Mouse (Mus musculus) limb, embryonic 13.5 days (tissue): Measurements from ENCODE around the gene Sprr2k. TPM values are rescaled to one million over a fixed set of nuclear protein-coding genes. Genes with fewer than 3 reads are reported as not detected.

Experiments
- ATAC-seq: fragments of 200-750 bp; cut with Nextera tagmentation; 2 replicates; pipeline ENCODE4 v1.8.0; 2017; ENCODE audit warnings: low read depth, moderate number of reproducible peaks, moderate TSS enrichment; ENCODE audit not compliant: low FRiP score
- H3K27ac ChIP-seq: fragments of 300-500 bp; sonication (generic); 2 replicates; pipeline ENCODE4 v1.5.1; 2015; ENCODE audit warnings: inconsistent platforms, mild to moderate bottlenecking, moderate library complexity
- H3K27me3 ChIP-seq: fragments of 300-500 bp; sonication (generic); 2 replicates; pipeline ENCODE4 v1.6.1; 2015; ENCODE audit warnings: mild to moderate bottlenecking, inconsistent platforms
- H3K36me3 ChIP-seq: fragments of 300-500 bp; sonication (generic); 2 replicates; pipeline ENCODE4 v1.6.1; 2015; ENCODE audit warnings: inconsistent platforms, mild to moderate bottlenecking, moderate library complexity
- H3K4me1 ChIP-seq: fragments of 300-500 bp; sonication (generic); 2 replicates; pipeline ENCODE4 v1.6.1; 2015; ENCODE audit warnings: inconsistent platforms
- H3K4me2 ChIP-seq: fragments of 300-500 bp; sonication (generic); replicated peaks from 2 replicates; pipeline ENCODE4 v1.6.1; 2015; ENCODE audit warnings: inconsistent platforms, mild to moderate bottlenecking, moderate library complexity
- H3K4me3 ChIP-seq: fragments of 300-500 bp; sonication (generic); 2 replicates; pipeline ENCODE4 v1.5.1; 2015; ENCODE audit warnings: moderate library complexity, mild to moderate bottlenecking, inconsistent platforms
- H3K9ac ChIP-seq: fragments of 300-500 bp; sonication (generic); 2 replicates; pipeline ENCODE4 v1.6.1; 2015; ENCODE audit warnings: mild to moderate bottlenecking, inconsistent platforms
- H3K9me3 ChIP-seq: fragments of 300-500 bp; sonication (generic); 2 replicates; pipeline ENCODE4 v1.6.1; 2016; ENCODE audit warnings: inconsistent platforms
- WGBS: fragments of 180-500 bp; shearing (Covaris S2); methylation state at CpG from one replicate; pipeline ENCODE4 v1.1.7; 2015; 5-methylcytosine and 5-hydroxymethylcytosine counted together
- polyA plus RNA-seq: library from polyadenylated mRNA; unstranded; fragments of >200 nt; fragmentation: Nextera tagmentation; extraction: Ambion mirVana; gene quantifications from 2 replicates; pipeline ENCODE4 v1.2.1, GENCODE M21; 2015

The Sprr2k gene
- not detected in 2 replicates for polyA plus RNA-seq

DNA sequence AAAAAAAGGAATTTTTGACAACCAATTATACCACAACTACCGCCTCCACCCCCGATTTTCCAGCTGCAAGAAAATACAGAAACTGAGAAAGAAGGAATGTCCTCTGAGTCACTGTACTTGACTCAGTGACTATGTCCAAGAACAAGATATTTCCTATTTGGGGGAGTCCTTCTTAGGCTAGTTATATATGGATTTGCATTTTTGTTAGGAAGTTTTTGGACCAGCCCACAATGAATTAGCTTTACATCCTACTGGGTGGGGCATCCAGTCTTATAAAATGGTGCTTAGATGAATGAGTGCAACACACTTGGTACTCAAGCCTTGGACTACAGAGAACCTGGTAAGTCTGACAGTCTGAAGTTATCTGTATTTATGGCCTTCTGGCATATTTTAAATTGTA is at the start of gene Sprr2k:
TSS of gene Sprr2k (plus strand) at position 301 of the 400 bp plus-strand sequence.
- Histone ChIP-seq H3K27ac (no peak within 1 kb of the TSS), H3K4me3 (no peak within 1 kb of the TSS), H3K9ac (no peak within 1 kb of the TSS), H3K4me2 (no peak within 1 kb of the TSS), H3K27me3 (no peaks in the 10 kb centered on the region), H3K9me3 (no peaks in the 10 kb centered on the region), H3K4me1 (no peaks in the 10 kb centered on the region), H3K36me3 (no peaks in the 10 kb centered on the region)
- 90% methylated on average over 2 of the region's 2 CpGs for WGBS
- no peak for ATAC-seq

GRCm38 (mm10) chr3:92385385-92385784 is 47.0 kb upstream of the Sprr2k start, which contains the start of gene Sprr2h:
Gene Sprr2h (plus strand): TSS chr3:92385685.
- Histone ChIP-seq H3K4me2 (no peak within 1 kb of the TSS), H3K27me3 (no peaks in the 10 kb centered on the region), H3K9ac (no peak within 1 kb of the TSS), H3K4me3 (no peak within 1 kb of the TSS), H3K36me3 (no peaks in the 10 kb centered on the region), H3K9me3 (no peaks in the 10 kb centered on the region), H3K27ac (no peak within 1 kb of the TSS), H3K4me1 (no peaks in the 10 kb centered on the region)
- 63% methylated on average over 1 of the region's 1 CpGs for WGBS
- no peak for ATAC-seq

- H3K4me2 ChIP-seq, result no peak overlapping the region
- H3K4me3 ChIP-seq, result no peak overlapping the region
- 53% methylated on average over 1 of the region's 1 CpGs for WGBS
- H3K27me3 ChIP-seq, result no peaks in the 10 kb centered on the region
- no peaks in the 10 kb centered on the region for H3K36me3 ChIP-seq
- ATAC-seq, result no peak
- no peak overlapping the region for H3K27ac ChIP-seq
- no peak overlapping the region for H3K9ac ChIP-seq
- no peaks in the 10 kb centered on the region for H3K9me3 ChIP-seq
- no peaks in the 10 kb centered on the region for H3K4me1 ChIP-seq
Observed at GRCm38 (mm10) chr3:92394301-92394700, 38.1 kb upstream of the Sprr2k start.

DNA sequence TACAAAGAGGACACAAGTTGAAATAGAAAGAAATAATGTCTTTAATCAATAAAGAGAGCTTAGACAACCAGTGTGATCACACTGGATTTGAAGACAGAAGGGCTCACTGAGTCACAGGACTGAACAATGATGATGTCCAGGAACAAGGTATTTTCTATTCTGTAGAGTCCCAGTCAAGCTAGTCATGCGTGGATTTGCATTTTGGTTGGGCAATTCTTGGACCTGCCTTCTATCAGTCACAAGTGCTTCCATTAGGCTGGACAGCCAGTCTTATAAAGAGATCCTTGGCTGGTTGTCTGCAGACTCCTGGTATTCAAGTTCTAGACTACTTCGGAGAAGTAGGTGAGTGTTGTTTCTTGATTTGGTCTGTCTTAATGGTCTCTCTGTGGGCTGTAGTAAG is 24.7 kb upstream of the Sprr2k start, which contains the start of gene Sprr2i:
TSS of gene Sprr2i (plus strand) at position 301 of the 400 bp plus-strand sequence.
- no peaks in the 10 kb centered on the region for H3K27me3 ChIP-seq
- H3K4me1 ChIP-seq, result no peaks in the 10 kb centered on the region
- no peaks in the 10 kb centered on the region for H3K9me3 ChIP-seq
- no peak within 1 kb of the TSS for H3K4me3 ChIP-seq
- H3K4me2 ChIP-seq, result no peak within 1 kb of the TSS
- no peak within 1 kb of the TSS for H3K27ac ChIP-seq
- 91% methylated on average over 2 of the region's 2 CpGs for WGBS
- no peak within 1 kb of the TSS for H3K9ac ChIP-seq
- no peak for ATAC-seq
- H3K36me3 ChIP-seq, result no peaks in the 10 kb centered on the region

DNA sequence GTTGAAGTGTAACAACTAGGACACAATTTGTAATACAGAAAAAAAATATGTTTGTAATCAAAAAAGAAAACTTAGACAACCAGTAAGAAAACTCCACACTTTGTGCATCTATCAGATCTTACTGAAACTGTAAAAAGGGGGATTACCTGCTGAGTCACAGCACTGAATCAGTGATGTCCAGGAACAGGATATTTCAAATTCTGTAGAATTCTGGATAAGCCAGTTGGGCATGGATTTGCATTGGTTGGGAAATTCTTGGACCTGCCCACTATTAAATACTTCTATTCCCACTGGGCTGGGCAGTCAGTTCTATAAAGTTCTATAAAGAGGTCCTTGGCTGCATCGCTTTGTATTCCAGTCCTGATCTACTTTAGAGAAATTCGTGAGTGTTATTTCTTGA is 14.6 kb upstream of the Sprr2k start, which contains the start of gene Sprr2j-ps:
TSS of gene Sprr2j-ps (plus strand) at position 301 of the 400 bp plus-strand sequence.
- WGBS, result 78% methylated on average over 2 of the region's 2 CpGs
- H3K27ac ChIP-seq, result no peak within 1 kb of the TSS
- no peaks in the 10 kb centered on the region for H3K36me3 ChIP-seq
- H3K4me2 ChIP-seq, result no peak within 1 kb of the TSS
- H3K4me3 ChIP-seq, result no peak within 1 kb of the TSS
- ATAC-seq, result no peak
- H3K9me3 ChIP-seq, result no peaks in the 10 kb centered on the region
- H3K9ac ChIP-seq, result no peak within 1 kb of the TSS
- no peaks in the 10 kb centered on the region for H3K27me3 ChIP-seq
- no peaks in the 10 kb centered on the region for H3K4me1 ChIP-seq

DNA sequence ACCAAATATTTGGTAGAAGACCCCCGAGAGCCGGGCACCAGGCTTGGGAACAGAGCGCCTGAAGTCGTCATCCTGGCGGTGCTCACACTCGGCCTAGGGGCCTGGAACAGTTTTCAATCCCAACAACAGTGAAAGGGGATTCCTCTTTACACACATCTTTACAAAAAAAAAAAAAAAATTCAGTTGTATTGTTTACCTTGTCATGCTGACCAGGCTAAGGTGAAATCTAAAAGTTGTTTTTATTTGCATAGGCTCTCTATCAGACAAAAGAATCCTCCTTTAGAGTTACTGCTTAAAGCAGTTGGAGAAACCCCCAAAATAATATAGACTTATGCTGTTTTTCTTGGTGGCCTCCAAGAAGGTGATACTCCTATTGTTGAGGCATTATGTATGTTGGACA is 3.1 kb upstream of the Sprr2k start, which contains the start of gene Gm9774:
TSS of gene Gm9774 (minus strand) at position 101 of the 400 bp plus-strand sequence.
- H3K4me1 ChIP-seq, result no peaks in the 10 kb centered on the region
- H3K27me3 ChIP-seq, result no peaks in the 10 kb centered on the region
- 93% methylated on average over 6 of the region's 6 CpGs for WGBS
- no peaks in the 10 kb centered on the region for H3K36me3 ChIP-seq
- no peak for ATAC-seq
- H3K9me3 ChIP-seq, result no peaks in the 10 kb centered on the region
- no peak within 1 kb of the TSS for H3K9ac ChIP-seq
- H3K4me3 ChIP-seq, result no peak within 1 kb of the TSS
- no peak within 1 kb of the TSS for H3K27ac ChIP-seq
- H3K4me2 ChIP-seq, result no peak within 1 kb of the TSS

- H3K9me3 ChIP-seq, result no peaks in the 10 kb centered on the region
- no peaks in the 10 kb centered on the region for H3K36me3 ChIP-seq
- H3K4me2 ChIP-seq, result no peak within 1 kb of the TSS
- no peaks in the 10 kb centered on the region for H3K4me1 ChIP-seq
- no peaks in the 10 kb centered on the region for H3K27me3 ChIP-seq
- H3K27ac ChIP-seq, result no peak within 1 kb of the TSS
- H3K4me3 ChIP-seq, result no peak within 1 kb of the TSS
- 86% methylated on average over 3 of the region's 3 CpGs for WGBS
- no peak for ATAC-seq
- H3K9ac ChIP-seq, result no peak within 1 kb of the TSS
Observed at GRCm38 (mm10) chr3:92438689-92439088, 6.3 kb downstream of the Sprr2k start, which contains the start of gene Sprr1b. Gene Sprr1b (minus strand): TSS chr3:92438789.

- H3K9me3 ChIP-seq, result no peaks in the 10 kb centered on the region
- H3K4me3 ChIP-seq, result no peak overlapping the region
- no peaks in the 10 kb centered on the region for H3K36me3 ChIP-seq
- no peaks in the 10 kb centered on the region for H3K27me3 ChIP-seq
- no peak overlapping the region for H3K4me2 ChIP-seq
- H3K9ac ChIP-seq, result no peak overlapping the region
- ATAC-seq, result no peak
- H3K27ac ChIP-seq, result no peak overlapping the region
- 73% methylated on average over 3 of the region's 3 CpGs for WGBS
- no peaks in the 10 kb centered on the region for H3K4me1 ChIP-seq
Observed at GRCm38 (mm10) chr3:92440177-92440576, 7.8 kb downstream of the Sprr2k start.

- Histone ChIP-seq H3K27me3 (no peaks in the 10 kb centered on the region), H3K9ac (no peak overlapping the region), H3K4me2 (no peak overlapping the region), H3K9me3 (no peaks in the 10 kb centered on the region), H3K36me3 (no peaks in the 10 kb centered on the region), H3K4me1 (no peaks in the 10 kb centered on the region), H3K4me3 (no peak overlapping the region), H3K27ac (no peak overlapping the region)
- WGBS, result 85% methylated on average over 5 of the region's 5 CpGs
- no peak for ATAC-seq
Observed at GRCm38 (mm10) chr3:92455151-92455550, 22.8 kb downstream of the Sprr2k start.

GRCm38 (mm10) chr3:92458620-92459019 is 26.2 kb downstream of the Sprr2k start, which contains the start of gene Sprr3:
Gene Sprr3 (minus strand): TSS chr3:92458720.
- H3K4me3 ChIP-seq, result no peak within 1 kb of the TSS

DNA sequence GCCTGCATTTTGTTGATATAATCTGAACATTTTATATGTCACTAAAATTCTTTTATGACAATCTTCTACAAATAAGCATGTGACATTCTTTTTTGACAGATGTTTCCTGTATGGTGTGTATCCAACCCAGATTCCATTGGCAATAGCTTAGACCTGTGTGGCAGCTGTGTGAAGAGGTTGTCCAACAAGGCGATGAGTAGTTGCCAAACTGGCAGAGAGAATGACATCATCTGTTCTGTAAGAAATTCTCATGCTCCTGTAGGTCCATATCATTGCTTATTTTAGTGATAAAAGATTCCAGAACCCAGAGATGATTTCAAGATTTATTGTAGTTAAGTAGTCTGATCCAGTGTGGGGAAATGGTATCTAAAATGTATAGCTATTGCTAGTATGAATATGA is 34.2 kb downstream of the Sprr2k start:
- Histone ChIP-seq H3K9me3 (no peaks in the 10 kb centered on the region), H3K36me3 (no peaks in the 10 kb centered on the region), H3K27me3 (no peaks in the 10 kb centered on the region), H3K4me1 (no peaks in the 10 kb centered on the region), H3K9ac (no peak overlapping the region), H3K27ac (no peak overlapping the region), H3K4me3 (no peak overlapping the region), H3K4me2 (no peak overlapping the region)
- ATAC-seq, result no peak
- 75% methylated on average over 1 of the region's 1 CpGs for WGBS

More at GRCm38 (mm10) chr3:92458620-92459019, 26.2 kb downstream of the Sprr2k start, which contains the start of gene Sprr3:
- Histone ChIP-seq H3K9ac (no peak within 1 kb of the TSS), H3K36me3 (no peaks in the 10 kb centered on the region), H3K4me1 (no peaks in the 10 kb centered on the region), H3K27me3 (no peaks in the 10 kb centered on the region), H3K27ac (no peak within 1 kb of the TSS), H3K9me3 (no peaks in the 10 kb centered on the region), H3K4me2 (no peak within 1 kb of the TSS)
- 71% methylated on average over 2 of the region's 2 CpGs for WGBS
- ATAC-seq, result no peak

- Histone ChIP-seq H3K36me3 (no peaks in the 10 kb centered on the region), H3K27me3 (no peaks in the 10 kb centered on the region), H3K27ac (no peak overlapping the region), H3K4me1 (no peaks in the 10 kb centered on the region), H3K9ac (no peak overlapping the region), H3K9me3 (no peaks in the 10 kb centered on the region), H3K4me3 (no peak overlapping the region), H3K4me2 (no peak overlapping the region)
- ATAC-seq, result no peak
Observed at GRCm38 (mm10) chr3:92467424-92467823, 35.0 kb downstream of the Sprr2k start.

GRCm38 (mm10) chr3:92470111-92470510 is 37.7 kb downstream of the Sprr2k start:
- H3K27me3 ChIP-seq, result no peaks in the 10 kb centered on the region
- no peaks in the 10 kb centered on the region for H3K4me1 ChIP-seq
- H3K4me3 ChIP-seq, result no peak overlapping the region
- H3K4me2 ChIP-seq, result no peak overlapping the region
- WGBS, result 80% methylated on average over 2 of the region's 2 CpGs
- H3K9ac ChIP-seq, result no peak overlapping the region
- H3K9me3 ChIP-seq, result no peaks in the 10 kb centered on the region
- H3K36me3 ChIP-seq, result no peaks in the 10 kb centered on the region
- no peak for ATAC-seq
- H3K27ac ChIP-seq, result no peak overlapping the region
